Mouse (Mus musculus): ENCODE measurements at regions not wholly inside any gene's neighbourhood (a gene's known extent, or its start where the extent isn't known, plus 50 kb on each side); places are given as distances from the start of the nearest gene placed in this dataset.

- Histone ChIP-seq H3K4me2 (ENCODE audit: low read depth, low read length) (no peak overlapping the region), H3K9me3 (replicated peaks; ENCODE audit: control insufficient read depth, low read length) (no peaks in the 10 kb centered on the region), H3K9ac (ENCODE audit: low read depth, low read length) (no peak overlapping the region), H3K4me1 (ENCODE audit: control insufficient read depth, low read depth, low read length) (no peaks in the 10 kb centered on the region), H3K4me3 (ENCODE audit: low read depth, low read length) (no peak overlapping the region), H3K27ac (ENCODE audit: low read length) (no peak overlapping the region), H3K36me3 (ENCODE audit: control insufficient read depth, insufficient read depth) (no peaks in the 10 kb centered on the region), H3K27me3 (ENCODE audit: control insufficient read depth, insufficient read depth, low read depth, low read length) (no peaks in the 10 kb centered on the region)
- no peak for ATAC-seq (ENCODE audit: low read depth)
- 57% methylated on average over 4 of the region's 4 CpGs for WGBS (ENCODE audit: insufficient replicate concordance)
Observed at GRCm38 (mm10) chr12:77972165-77972564, 221.9 kb upstream of the Gm6657 start.

- H3K9ac ChIP-seq (ENCODE audit: low read depth, low read length): no peak overlapping the region
- no peak overlapping the region for H3K4me2 ChIP-seq (ENCODE audit: low read depth, low read length)
- H3K27ac ChIP-seq (ENCODE audit: low read length): no peak overlapping the region
- no peak for ATAC-seq (ENCODE audit: low read depth)
- H3K9me3 ChIP-seq (replicated peaks; ENCODE audit: control insufficient read depth, low read length): no peaks in the 10 kb centered on the region
- H3K36me3 ChIP-seq (ENCODE audit: control insufficient read depth, insufficient read depth): no peaks in the 10 kb centered on the region
- no peak overlapping the region for H3K4me3 ChIP-seq (ENCODE audit: low read depth, low read length)
- no peaks in the 10 kb centered on the region for H3K27me3 ChIP-seq (ENCODE audit: control insufficient read depth, insufficient read depth, low read depth, low read length)
- WGBS (ENCODE audit: insufficient replicate concordance): 51% methylated on average over 2 of the region's 2 CpGs
- no peaks in the 10 kb centered on the region for H3K4me1 ChIP-seq (ENCODE audit: control insufficient read depth, low read depth, low read length)
Observed at GRCm38 (mm10) chr12:77976952-77977351, 217.1 kb upstream of the Gm6657 start.

- no peaks in the 10 kb centered on the region for H3K9me3 ChIP-seq (replicated peaks; ENCODE audit: control insufficient read depth, low read length)
- no peaks in the 10 kb centered on the region for H3K27me3 ChIP-seq (ENCODE audit: control insufficient read depth, insufficient read depth, low read depth, low read length)
- H3K27ac ChIP-seq (ENCODE audit: low read length): no peak overlapping the region
- no peak overlapping the region for H3K4me2 ChIP-seq (ENCODE audit: low read depth, low read length)
- ATAC-seq (ENCODE audit: low read depth): peak; percentile 37; the same call in 1 of the 2 replicates
- no peak overlapping the region for H3K9ac ChIP-seq (ENCODE audit: low read depth, low read length)
- 44% methylated on average over 8 of the region's 8 CpGs for WGBS (ENCODE audit: insufficient replicate concordance)
- H3K4me1 ChIP-seq (ENCODE audit: control insufficient read depth, low read depth, low read length): no peaks in the 10 kb centered on the region
- no peak overlapping the region for H3K4me3 ChIP-seq (ENCODE audit: low read depth, low read length)
- no peaks in the 10 kb centered on the region for H3K36me3 ChIP-seq (ENCODE audit: control insufficient read depth, insufficient read depth)
Observed at GRCm38 (mm10) chr12:77986738-77987137, 207.3 kb upstream of the Gm6657 start.

GRCm38 (mm10) chr12:77989766-77990165 lies 204.3 kb upstream of the Gm6657 start:
- Histone ChIP-seq H3K4me2 (ENCODE audit: low read depth, low read length) (no peak overlapping the region), H3K36me3 (ENCODE audit: control insufficient read depth, insufficient read depth) (no peaks in the 10 kb centered on the region), H3K4me1 (ENCODE audit: control insufficient read depth, low read depth, low read length) (no peaks in the 10 kb centered on the region), H3K9ac (ENCODE audit: low read depth, low read length) (no peak overlapping the region), H3K27ac (ENCODE audit: low read length) (no peak overlapping the region), H3K4me3 (ENCODE audit: low read depth, low read length) (no peak overlapping the region), H3K27me3 (ENCODE audit: control insufficient read depth, insufficient read depth, low read depth, low read length) (no peaks in the 10 kb centered on the region), H3K9me3 (replicated peaks; ENCODE audit: control insufficient read depth, low read length) (no peaks in the 10 kb centered on the region)
- no peak for ATAC-seq (ENCODE audit: low read depth)
- 43% methylated on average over 3 of the region's 3 CpGs for WGBS (ENCODE audit: insufficient replicate concordance)

- Histone ChIP-seq H3K27ac (ENCODE audit: low read length) (no peak overlapping the region), H3K9me3 (replicated peaks; ENCODE audit: control insufficient read depth, low read length) (no peaks in the 10 kb centered on the region), H3K9ac (ENCODE audit: low read depth, low read length) (no peak overlapping the region), H3K4me2 (ENCODE audit: low read depth, low read length) (no peak overlapping the region), H3K4me3 (ENCODE audit: low read depth, low read length) (no peak overlapping the region), H3K27me3 (ENCODE audit: control insufficient read depth, insufficient read depth, low read depth, low read length) (no peaks in the 10 kb centered on the region), H3K4me1 (ENCODE audit: control insufficient read depth, low read depth, low read length) (no peaks in the 10 kb centered on the region), H3K36me3 (ENCODE audit: control insufficient read depth, insufficient read depth) (no peaks in the 10 kb centered on the region)
- ATAC-seq (ENCODE audit: low read depth): no peak
- 56% methylated on average over 6 of the region's 6 CpGs for WGBS (ENCODE audit: insufficient replicate concordance)
Observed at GRCm38 (mm10) chr12:77991627-77992026, 202.4 kb upstream of the Gm6657 start.

- no peaks in the 10 kb centered on the region for H3K36me3 ChIP-seq (ENCODE audit: control insufficient read depth, insufficient read depth)
- 55% methylated on average over 5 of the region's 5 CpGs for WGBS (ENCODE audit: insufficient replicate concordance)
- H3K27me3 ChIP-seq (ENCODE audit: control insufficient read depth, insufficient read depth, low read depth, low read length): no peaks in the 10 kb centered on the region
Observed at GRCm38 (mm10) chr12:77994176-77994575, 199.9 kb upstream of the Gm6657 start.

GRCm38 (mm10) chr12:77997916-77998315 lies 196.1 kb upstream of the Gm6657 start:
- no peaks in the 10 kb centered on the region for H3K27me3 ChIP-seq (ENCODE audit: control insufficient read depth, insufficient read depth, low read depth, low read length)
- H3K36me3 ChIP-seq (ENCODE audit: control insufficient read depth, insufficient read depth): no peaks in the 10 kb centered on the region
- 57% methylated on average over 1 of the region's 1 CpGs for WGBS (ENCODE audit: insufficient replicate concordance)
- H3K4me2 ChIP-seq (ENCODE audit: low read depth, low read length): no peak overlapping the region
- no peak for ATAC-seq (ENCODE audit: low read depth)
- no peaks in the 10 kb centered on the region for H3K4me1 ChIP-seq (ENCODE audit: control insufficient read depth, low read depth, low read length)
- no peaks in the 10 kb centered on the region for H3K9me3 ChIP-seq (replicated peaks; ENCODE audit: control insufficient read depth, low read length)
- H3K4me3 ChIP-seq (ENCODE audit: low read depth, low read length): no peak overlapping the region
- no peak overlapping the region for H3K9ac ChIP-seq (ENCODE audit: low read depth, low read length)
- H3K27ac ChIP-seq (ENCODE audit: low read length): no peak overlapping the region

More at GRCm38 (mm10) chr12:77994176-77994575, 199.9 kb upstream of the Gm6657 start:
- H3K9ac ChIP-seq (ENCODE audit: low read depth, low read length): no peak overlapping the region
- no peaks in the 10 kb centered on the region for H3K4me1 ChIP-seq (ENCODE audit: control insufficient read depth, low read depth, low read length)
- no peak overlapping the region for H3K27ac ChIP-seq (ENCODE audit: low read length)
- no peak overlapping the region for H3K4me3 ChIP-seq (ENCODE audit: low read depth, low read length)
- no peaks in the 10 kb centered on the region for H3K9me3 ChIP-seq (replicated peaks; ENCODE audit: control insufficient read depth, low read length)
- H3K4me2 ChIP-seq (ENCODE audit: low read depth, low read length): no peak overlapping the region
- no peak for ATAC-seq (ENCODE audit: low read depth)

GRCm38 (mm10) chr12:78000401-78000800 lies 193.6 kb upstream of the Gm6657 start:
- Histone ChIP-seq H3K27me3 (ENCODE audit: control insufficient read depth, insufficient read depth, low read depth, low read length) (no peaks in the 10 kb centered on the region), H3K9ac (ENCODE audit: low read depth, low read length) (no peak overlapping the region), H3K27ac (ENCODE audit: low read length) (no peak overlapping the region), H3K4me3 (ENCODE audit: low read depth, low read length) (no peak overlapping the region), H3K9me3 (replicated peaks; ENCODE audit: control insufficient read depth, low read length) (no peaks in the 10 kb centered on the region), H3K36me3 (ENCODE audit: control insufficient read depth, insufficient read depth) (no peaks in the 10 kb centered on the region), H3K4me1 (ENCODE audit: control insufficient read depth, low read depth, low read length) (no peaks in the 10 kb centered on the region), H3K4me2 (ENCODE audit: low read depth, low read length) (no peak overlapping the region)
- 42% methylated on average over 3 of the region's 3 CpGs for WGBS (ENCODE audit: insufficient replicate concordance)
- ATAC-seq (ENCODE audit: low read depth): no peak

GRCm38 (mm10) chr12:78001846-78002245 lies 192.2 kb upstream of the Gm6657 start:
- no peaks in the 10 kb centered on the region for H3K9me3 ChIP-seq (replicated peaks; ENCODE audit: control insufficient read depth, low read length)
- H3K27ac ChIP-seq (ENCODE audit: low read length): no peak overlapping the region
- H3K27me3 ChIP-seq (ENCODE audit: control insufficient read depth, insufficient read depth, low read depth, low read length): no peaks in the 10 kb centered on the region
- H3K4me2 ChIP-seq (ENCODE audit: low read depth, low read length): no peak overlapping the region
- no peaks in the 10 kb centered on the region for H3K36me3 ChIP-seq (ENCODE audit: control insufficient read depth, insufficient read depth)
- no peaks in the 10 kb centered on the region for H3K4me1 ChIP-seq (ENCODE audit: control insufficient read depth, low read depth, low read length)
- no peak overlapping the region for H3K4me3 ChIP-seq (ENCODE audit: low read depth, low read length)
- ATAC-seq (ENCODE audit: low read depth): no peak
- 73% methylated on average over 9 of the region's 9 CpGs for WGBS (ENCODE audit: insufficient replicate concordance)
- no peak overlapping the region for H3K9ac ChIP-seq (ENCODE audit: low read depth, low read length)

GRCm38 (mm10) chr12:78033766-78034165 lies 160.3 kb upstream of the Gm6657 start:
- Histone ChIP-seq H3K4me2 (ENCODE audit: low read depth, low read length) (no peak overlapping the region), H3K4me3 (ENCODE audit: low read depth, low read length) (no peak overlapping the region), H3K27me3 (ENCODE audit: control insufficient read depth, insufficient read depth, low read depth, low read length) (no peaks in the 10 kb centered on the region), H3K9ac (ENCODE audit: low read depth, low read length) (no peak overlapping the region), H3K4me1 (ENCODE audit: control insufficient read depth, low read depth, low read length) (no peaks in the 10 kb centered on the region), H3K36me3 (ENCODE audit: control insufficient read depth, insufficient read depth) (no peaks in the 10 kb centered on the region), H3K9me3 (replicated peaks; ENCODE audit: control insufficient read depth, low read length) (no peaks in the 10 kb centered on the region), H3K27ac (ENCODE audit: low read length) (no peak overlapping the region)
- no peak for ATAC-seq (ENCODE audit: low read depth)
